Mouse (Mus musculus): Measurements from ENCODE around the gene Ccdc88c.

GRCm38 (mm10) chr12:100993146-100993545 is 35.7 kb downstream of the Ccdc88c start:
- no peak for TF ChIP-seq CTCF (IDR thresholded peaks at IDR 0.05; ENCODE audit: borderline replicate concordance, insufficient read depth, low read length)
- no peak for TF ChIP-seq POLR2A (IDR thresholded peaks at IDR 0.05; ENCODE audit: low read depth, low read length)

Measured in embryonic fibroblast, embryonic 13.5 days (primary cell).